Mouse (Mus musculus): ENCODE measurements at regions not wholly inside any gene's neighbourhood (a gene's known extent, or its start where the extent isn't known, plus 50 kb on each side); places are given as distances from the start of the nearest gene placed in this dataset.

- TF ChIP-seq POLR2A (IDR thresholded peaks at IDR 0.05; ENCODE audit: borderline replicate concordance, extremely low read depth, low read depth, low read length) (no peak), CTCF (IDR thresholded peaks at IDR 0.05; ENCODE audit: insufficient read depth, low read length) (no peak)
These were observed 284.7 kb downstream of the Wdr11 start for GRCm38 (mm10) chr7:129876202-129876851.
